Mouse (Mus musculus) intestine, embryonic 14.5 days (tissue): Measurements from ENCODE around the gene Abcb9. TPM values are rescaled to one million over a fixed set of nuclear protein-coding genes. Genes with fewer than 3 reads are reported as not detected.

ENCODE experiments used
- ATAC-seq: fragments of 200-750 bp; cut with Nextera tagmentation; replicated peaks from 2 replicates; pipeline ENCODE4 v1.8.0; 2017; ENCODE audit warnings: low read depth, moderate number of reproducible peaks, moderate TSS enrichment, moderate library complexity; ENCODE audit not compliant: low FRiP score, low TSS enrichment
- DNase-seq: peaks from one replicate; pipeline ENCODE4 v3.0.0-alpha.2; 2018; ENCODE audit warnings: low spot score
- H3K27ac ChIP-seq: fragments of 300-500 bp; sonication (generic); 2 replicates; pipeline ENCODE4 v1.5.1; 2014; ENCODE audit warnings: low read depth, mild to moderate bottlenecking, control low read depth
- H3K27me3 ChIP-seq: fragments of 300-500 bp; sonication (generic); replicated peaks from 2 replicates; pipeline ENCODE4 v1.6.1; 2014; ENCODE audit warnings: low read length, control low read depth; ENCODE audit not compliant: control insufficient read depth, insufficient read depth
- H3K36me3 ChIP-seq: fragments of 300-500 bp; sonication (generic); 2 replicates; pipeline ENCODE4 v1.6.1; 2014; ENCODE audit warnings: low read length, control low read depth; ENCODE audit not compliant: control insufficient read depth, insufficient read depth
- H3K4me1 ChIP-seq: fragments of 300-500 bp; sonication (generic); replicated peaks from 2 replicates; pipeline ENCODE4 v1.6.1; 2014; ENCODE audit warnings: low read length, control low read depth, mixed read lengths; ENCODE audit not compliant: control insufficient read depth, insufficient read depth
- H3K4me2 ChIP-seq: fragments of 300-500 bp; sonication (generic); 2 replicates; pipeline ENCODE4 v1.6.1; 2014; ENCODE audit warnings: low read length
- H3K4me3 ChIP-seq: fragments of 300-500 bp; sonication (generic); 2 replicates; pipeline ENCODE4 v1.5.1; 2014; ENCODE audit warnings: low read depth, low read length, control low read depth, mixed read lengths
- H3K9ac ChIP-seq: fragments of 300-500 bp; sonication (generic); 2 replicates; pipeline ENCODE4 v1.6.1; 2014; ENCODE audit warnings: mild to moderate bottlenecking, low read length
- H3K9me3 ChIP-seq: fragments of 300-500 bp; sonication (generic); 2 replicates; pipeline ENCODE4 v1.6.1; 2016; ENCODE audit warnings: low read length, control low read depth; ENCODE audit not compliant: control insufficient read depth
- WGBS: fragments of 180-500 bp; shearing (Covaris S2); extraction: QIAGEN DNeasy Blood & Tissue Kit; methylation state at CpG from one replicate; pipeline ENCODE4 v1.1.7; 2014; 5-methylcytosine and 5-hydroxymethylcytosine counted together
- polyA plus RNA-seq: library from polyadenylated mRNA; unstranded; fragments of >200 nt; fragmentation: Nextera tagmentation; extraction: Ambion mirVana; gene quantifications from 2 replicates; pipeline ENCODE4 v1.2.1, GENCODE M21; 2014

Abcb9 gene
- polyA plus RNA-seq, 1 experiment from 2014 or later: 1.8 TPM

DNA sequence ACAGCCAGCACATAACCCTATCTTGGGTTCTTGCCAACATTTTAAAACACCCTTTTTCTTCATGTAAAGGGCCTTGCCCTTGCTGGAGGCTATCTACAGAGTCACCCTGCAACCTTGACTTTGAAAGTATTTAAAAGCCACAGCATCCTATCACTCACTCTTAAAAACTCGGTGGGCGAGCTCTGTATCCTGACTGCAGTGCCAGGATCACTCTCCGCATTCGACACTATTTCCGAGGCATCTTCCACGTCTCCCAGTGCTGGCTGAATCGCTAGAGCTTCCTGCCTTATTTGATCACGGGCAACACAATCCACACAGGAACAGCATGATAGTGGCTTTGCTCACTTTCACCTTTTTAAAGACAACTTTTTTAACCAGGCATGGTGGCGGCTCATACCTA, 77.7 kb downstream of the Abcb9 start:
- Histone ChIP-seq H3K27ac (no peak overlapping the region), H3K9me3 (no peaks in the 10 kb centered on the region), H3K36me3 (0 out of 2 replicates have a peak, but pooled peaks cover 4% of the 10 kb centered on the region), H3K4me2 (no peak overlapping the region), H3K4me1 (peaks cover 17% of the 10 kb centered on the region), H3K4me3 (no peak overlapping the region), H3K27me3 (no peaks in the 10 kb centered on the region), H3K9ac (no peak overlapping the region)
- ATAC-seq: no peak
- no peak for DNase-seq
- 76% methylated on average over 9 of the region's 9 CpGs for WGBS

DNA sequence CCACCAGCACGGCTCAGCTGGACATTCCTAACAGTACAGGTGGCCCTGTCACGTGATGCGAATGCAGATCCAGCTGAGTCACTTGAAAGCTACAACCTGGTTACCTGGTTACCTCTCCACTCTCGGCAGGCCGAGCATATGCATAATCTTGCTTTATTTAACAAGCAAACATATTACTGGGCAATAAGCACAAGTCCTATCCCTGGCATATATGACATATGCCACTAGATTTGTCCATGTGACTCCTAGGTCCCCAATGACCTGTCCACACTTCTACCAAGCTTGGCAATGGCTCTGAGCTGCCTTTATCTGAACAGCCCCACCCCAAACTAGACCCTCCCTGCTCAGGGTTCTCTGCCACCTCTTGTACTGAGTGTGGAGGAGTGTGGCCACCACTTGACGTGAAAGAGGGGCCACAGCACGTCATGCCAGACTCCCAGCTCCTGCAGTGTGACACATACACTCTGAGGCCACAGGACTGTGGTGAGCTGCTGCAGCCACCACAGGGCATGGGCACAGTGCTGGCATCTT, 79.2 kb downstream of the Abcb9 start:
- ATAC-seq: no peak
- H3K4me2 ChIP-seq: no peak overlapping the region
- no peak for DNase-seq

DNA sequence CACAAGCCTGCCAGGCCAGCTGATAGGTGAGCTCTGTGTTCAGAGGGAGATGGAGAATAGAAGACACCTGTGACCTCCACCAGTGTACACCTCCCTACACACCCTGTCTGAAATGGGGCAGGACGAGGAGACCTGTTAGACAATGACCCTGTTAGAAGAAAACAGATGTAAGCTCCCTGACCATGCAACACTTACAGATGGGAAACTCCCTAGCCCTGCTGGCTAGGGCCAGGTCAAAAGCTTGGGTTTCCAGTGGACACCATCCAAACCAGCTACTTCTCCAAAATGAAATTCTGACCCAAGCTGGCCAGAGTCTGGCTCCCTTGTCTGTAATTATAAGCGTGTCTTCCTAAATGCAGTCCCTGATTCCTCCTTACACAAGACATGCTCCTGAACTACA, 79.9 kb downstream of the Abcb9 start:
- no peak for ATAC-seq
- no peaks in the 10 kb centered on the region for H3K36me3 ChIP-seq
- H3K4me2 ChIP-seq: no peak overlapping the region
- H3K9me3 ChIP-seq: no peaks in the 10 kb centered on the region
- no peaks in the 10 kb centered on the region for H3K27me3 ChIP-seq
- no peak for DNase-seq
- 81% methylated on average over 2 of the region's 2 CpGs for WGBS
- peaks cover 35% of the 10 kb centered on the region for H3K4me1 ChIP-seq
- H3K9ac ChIP-seq: no peak overlapping the region
- H3K4me3 ChIP-seq: no peak overlapping the region
- no peak overlapping the region for H3K27ac ChIP-seq

More for the DNA sequence above, 79.2 kb downstream of the Abcb9 start:
- Histone ChIP-seq H3K36me3 (no peaks in the 10 kb centered on the region), H3K4me3 (no peak overlapping the region), H3K9ac (no peak overlapping the region), H3K27me3 (no peaks in the 10 kb centered on the region), H3K4me1 (peaks cover 29% of the 10 kb centered on the region), H3K27ac (no peak overlapping the region), H3K9me3 (no peaks in the 10 kb centered on the region)
- 83% methylated on average over 7 of the region's 7 CpGs for WGBS

DNA sequence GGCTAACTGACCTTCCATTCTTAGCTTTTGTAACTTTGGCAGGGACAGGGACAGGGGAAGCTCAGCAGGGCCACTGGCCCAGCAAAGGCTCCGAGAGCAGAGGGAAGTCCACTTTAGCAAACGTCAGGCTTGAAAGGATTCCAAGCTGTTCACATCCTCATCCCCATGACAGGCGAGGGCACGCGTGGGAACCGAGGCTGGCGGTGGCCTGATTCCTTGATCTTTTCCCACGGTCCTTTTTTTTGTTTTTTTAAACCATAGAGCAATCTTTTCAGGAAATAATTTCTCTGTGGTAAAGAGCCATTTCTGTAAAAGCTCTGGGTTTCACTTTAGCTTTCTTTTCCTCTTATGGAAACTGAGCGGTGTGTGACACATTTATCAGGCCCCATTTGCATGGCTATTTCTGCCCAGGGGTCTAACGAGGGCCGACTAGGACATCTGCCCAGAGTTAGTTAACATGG, 80.8 kb downstream of the Abcb9 start:
- peak overlapping the region; percentile 36 for H3K27ac ChIP-seq
- H3K4me1 ChIP-seq: peaks cover 39% of the 10 kb centered on the region
- DNase-seq: no peak
- 46% methylated on average over 11 of the region's 11 CpGs for WGBS
- no peaks in the 10 kb centered on the region for H3K9me3 ChIP-seq
- H3K4me3 ChIP-seq: no peak overlapping the region
- 0 out of 2 replicates have a peak, but pooled peaks cover 6% of the 10 kb centered on the region for H3K36me3 ChIP-seq
- no peaks in the 10 kb centered on the region for H3K27me3 ChIP-seq
- H3K9ac ChIP-seq: no peak overlapping the region
- no peak overlapping the region for H3K4me2 ChIP-seq
- no peak for ATAC-seq

DNA sequence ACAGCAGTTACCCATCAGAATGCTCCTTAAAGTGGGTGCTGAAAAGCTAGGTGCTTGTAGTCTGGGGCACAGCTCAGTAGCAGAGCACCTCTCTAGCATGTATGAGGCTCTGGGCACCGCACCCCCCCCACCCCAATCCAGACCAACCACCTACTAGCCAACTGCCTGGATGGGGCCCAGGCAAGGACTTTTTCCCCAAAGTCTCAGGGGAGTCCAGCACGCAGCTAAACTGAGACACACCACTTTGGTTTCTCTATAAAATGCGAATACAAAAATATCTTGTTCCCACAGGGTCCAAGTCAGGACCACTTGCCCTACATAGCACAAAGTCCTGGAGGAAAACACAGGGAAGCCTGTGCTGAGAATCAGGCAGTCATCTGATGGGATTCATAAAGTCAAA, 81.4 kb downstream of the Abcb9 start:
- Histone ChIP-seq H3K9ac (no peak overlapping the region), H3K4me1 (peaks cover 36% of the 10 kb centered on the region), H3K36me3 (peaks cover 12% of the 10 kb centered on the region; the same call in 1 of the 2 replicates), H3K9me3 (no peaks in the 10 kb centered on the region), H3K27me3 (no peaks in the 10 kb centered on the region), H3K4me3 (no peak overlapping the region), H3K27ac (0 out of 2 replicates have a peak overlapping the region, but pooled peaks have one; percentile 36), H3K4me2 (no peak overlapping the region)
- DNase-seq (no peak), ATAC-seq (no peak)
- WGBS: 83% methylated on average over 3 of the region's 3 CpGs

DNA sequence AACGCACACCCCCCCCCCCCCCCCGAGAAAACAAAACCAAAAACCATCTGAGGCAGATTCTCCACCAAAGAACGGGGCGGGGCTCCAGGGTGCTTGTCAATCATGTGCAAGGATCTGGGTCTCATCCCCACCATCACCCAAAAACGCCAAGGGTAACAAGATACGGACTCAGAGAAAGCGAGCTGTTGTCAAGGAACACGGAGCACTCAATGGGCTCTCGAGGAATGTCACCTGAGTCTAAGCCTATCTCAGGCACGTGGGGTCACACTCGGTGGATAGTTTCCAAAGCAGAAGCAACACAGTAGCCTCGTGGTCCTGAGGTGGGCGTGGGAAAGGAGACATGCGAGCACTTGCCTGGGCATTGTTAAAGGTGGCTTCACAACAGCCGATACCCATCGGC, 81.9 kb downstream of the Abcb9 start:
- no peak overlapping the region for H3K27ac ChIP-seq
- WGBS: 90% methylated on average over 16 of the region's 16 CpGs
- DNase-seq: no peak

DNA sequence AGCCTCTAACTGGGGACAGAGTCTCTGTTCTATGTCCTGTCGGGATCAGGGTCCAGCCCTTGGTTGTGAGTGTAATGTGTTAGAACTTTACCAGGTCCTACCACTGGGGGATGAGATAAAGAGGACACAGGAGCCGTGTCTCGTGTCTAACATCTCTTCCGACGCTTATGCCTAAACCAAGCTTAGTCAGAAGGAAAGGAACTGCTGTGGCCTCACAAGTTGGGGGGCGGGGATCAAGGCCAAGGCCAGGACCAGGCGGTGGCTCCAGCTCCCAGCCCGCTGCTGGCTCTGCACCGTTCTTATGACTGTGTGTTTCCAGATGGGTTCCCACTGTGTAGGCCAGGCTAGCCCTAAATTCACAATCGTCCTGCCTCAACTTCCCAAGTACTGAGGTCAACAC, 82.7 kb downstream of the Abcb9 start:
- no peak for DNase-seq

More for the DNA sequence above, 81.9 kb downstream of the Abcb9 start:
- Histone ChIP-seq H3K9me3 (no peaks in the 10 kb centered on the region), H3K9ac (no peak overlapping the region), H3K27me3 (no peaks in the 10 kb centered on the region), H3K4me3 (no peak overlapping the region), H3K4me1 (peaks cover 36% of the 10 kb centered on the region), H3K36me3 (peaks cover 17% of the 10 kb centered on the region), H3K4me2 (no peak overlapping the region)
- no peak for ATAC-seq

DNA sequence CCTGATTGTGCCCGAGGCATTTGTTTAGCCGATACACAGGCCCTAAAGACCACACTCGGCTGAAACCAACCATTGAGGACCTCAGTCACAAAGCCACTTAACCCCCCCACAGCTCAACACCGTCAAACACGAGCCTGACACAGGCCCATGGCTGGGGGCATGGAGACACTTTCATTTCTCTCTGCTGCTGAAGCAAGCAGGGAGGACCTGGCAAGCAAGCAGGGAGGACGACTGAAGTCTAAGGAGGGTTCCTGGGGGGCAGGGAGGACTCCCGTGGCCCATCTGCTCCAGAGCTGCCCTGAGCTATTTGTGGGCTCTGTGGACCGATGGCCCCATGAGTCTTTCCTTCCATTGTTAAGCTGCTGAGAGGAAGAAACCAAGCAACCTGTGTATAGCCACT, 83.7 kb downstream of the Abcb9 start:
- Histone ChIP-seq H3K4me3 (no peak overlapping the region), H3K36me3 (peaks cover 35% of the 10 kb centered on the region), H3K27me3 (no peaks in the 10 kb centered on the region), H3K27ac (peak overlapping the region; percentile 77; the same call in 1 of the 2 replicates), H3K9ac (no peak overlapping the region), H3K9me3 (no peaks in the 10 kb centered on the region), H3K4me2 (0 out of 2 replicates have a peak overlapping the region, but pooled peaks have one; percentile 20), H3K4me1 (peaks cover 36% of the 10 kb centered on the region)
- 28% methylated on average over 8 of the region's 8 CpGs for WGBS
- DNase-seq (no peak), ATAC-seq (no peak)

More for the DNA sequence above, 82.7 kb downstream of the Abcb9 start:
- WGBS: 82% methylated on average over 10 of the region's 10 CpGs
- no peak overlapping the region for H3K4me3 ChIP-seq
- peaks cover 25% of the 10 kb centered on the region for H3K36me3 ChIP-seq
- H3K27ac ChIP-seq: no peak overlapping the region
- no peaks in the 10 kb centered on the region for H3K9me3 ChIP-seq
- no peak overlapping the region for H3K4me2 ChIP-seq
- H3K9ac ChIP-seq: no peak overlapping the region
- H3K27me3 ChIP-seq: no peaks in the 10 kb centered on the region
- no peak for ATAC-seq
- peaks cover 36% of the 10 kb centered on the region for H3K4me1 ChIP-seq
